In genomic region chr5:122779277-122779834, GRCm38 (mm10) we compare ENCODE assay signal across 8 mouse cellular contexts. TPM values are rescaled to one million over a fixed set of nuclear protein-coding genes. Genes with fewer than 3 reads are reported as not detected.
DNase-seq lines count a peak whose midpoint lies in the region; ATAC-seq lines count a peak whose summit lies in the region.

Gene Camkk2, minus strand, starts transcription at chr5:122779409.

- ATAC-seq in frontal cortex, adult (ENCODE audit: low TSS enrichment): peak; percentile 66
- ATAC-seq in hematopoietic stem cell, adult 5-6 weeks (replicated peaks in 1 of 2; ENCODE audit: insufficient read depth in 1 of 2, low FRiP score in 2 of 2, low TSS enrichment in 1 of 2, low read depth in 1 of 2, poor library complexity in 2 of 2, severe bottlenecking in 2 of 2): peak; percentile 65 to 80

- DNase-seq in Muller cell, postnatal 12 days (ENCODE audit: inconsistent ontology term): peak; percentile 95
- DNase-seq in cerebellum, adult 9-10 months: peak; percentile 82
- peak; percentile 76 to 86 for DNase-seq in layer of hippocampus, postnatal 10 days (ENCODE audit: low spot score in 2 of 2)
- DNase-seq in lung, postnatal 10 days: peak; percentile 88
- DNase-seq in ovary, postnatal 14 days (ENCODE audit: low spot score): peak; percentile 74
- peak; percentile 84 for DNase-seq in thymus, postnatal 14 days

RNA-seq across cellular contexts. Expression of gene Camkk2, which starts in this region (rescaled TPM):
- 23.7 and 41.6 TPM in 2 replicates for total RNA-seq in hematopoietic stem cell, adult 5-6 weeks (2017)
- total RNA-seq in layer of hippocampus, postnatal 10 days (2021): 100 to 1,000 TPM; 103 to 117 TPM

Comparison
In these comparisons a context has a peak if more than half of its experiments do, and no peak if none do; other contexts are left out.
1. Peak in every context shown above with its lines: DNase-seq and ATAC-seq.